ENCODE assay signal across 18 mouse cellular contexts in the genomic region with DNA sequence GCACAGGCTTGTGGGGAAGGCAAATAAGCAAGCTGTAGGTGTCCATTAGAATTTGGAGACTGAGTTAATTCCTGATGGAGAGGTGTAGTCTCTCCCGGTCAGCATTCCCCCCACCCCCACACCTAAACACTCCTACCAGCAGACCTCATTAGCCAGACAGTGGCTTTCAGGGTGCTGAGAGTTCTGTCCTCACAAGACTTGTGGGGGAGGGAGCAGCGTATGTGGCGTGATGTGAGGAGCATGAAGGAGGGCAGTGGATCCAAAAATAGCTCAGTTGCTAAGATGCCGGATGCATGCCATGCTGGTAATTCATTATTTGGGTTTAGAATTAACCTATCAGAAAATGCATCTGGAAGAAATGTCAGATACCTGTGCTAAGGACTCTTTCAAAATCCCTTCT.
DNase-seq lines count a peak whose midpoint lies in the region; ATAC-seq lines count a peak whose summit lies in the region.
"Had no signal": no experiment of that assay in that cellular context is flagged by ENCODE, and none has a peak within 500 bp of the region (broad histone marks: within the 10 kb centered on the region; RNA-seq: fewer than 3 reads in every experiment).

No protein-coding gene starts in this region.

- H3K27ac ChIP-seq in heart, embryonic 16.5 days (ENCODE audit: low read length), result peak overlapping the region; percentile 68
- no peak overlapping the region for H3K27ac ChIP-seq in hindbrain, embryonic 14.5 days
- H3K27ac ChIP-seq: hindbrain, embryonic 10.5 days; limb, embryonic 10.5 days; liver, embryonic 12.5 days; stomach, embryonic 15.5 days had no signal

- intact Hi-C loops in heart, postnatal 36 days (cut with DNase I), result no loop called here

- DNase-seq in heart, adult 11 months, result peak; percentile 94
- no peak for DNase-seq in heart, postnatal 36 days
- DNase-seq in Muller cell, postnatal 12 days (ENCODE audit: inconsistent ontology term), result peak; percentile 19
- DNase-seq in heart, adult 8-10 months (ENCODE audit: low spot score), result peak; percentile 15
- DNase-seq in yolk sac, embryonic 10.5 days (ENCODE audit: low spot score), result no peak
- DNase-seq in hindbrain, embryonic 14.5 days (ENCODE audit: low spot score), result no peak
- DNase-seq: adrenal gland, postnatal 36 days; gastrocnemius, postnatal 10 days; kidney, adult 9 months; lung, embryonic 14.5 days; lung, postnatal 4 days; thymus, adult 2 months had no signal

- WGBS in heart, embryonic 16.5 days, result 12% methylated on average over 4 of the region's 4 CpGs
- WGBS in hindbrain, embryonic 14.5 days, result 45% methylated on average over 4 of the region's 4 CpGs

- H3K36me3 ChIP-seq in heart, embryonic 16.5 days (ENCODE audit: control insufficient read depth, insufficient read depth), result no peaks in the 10 kb centered on the region
- no peaks in the 10 kb centered on the region for H3K36me3 ChIP-seq in hindbrain, embryonic 14.5 days (replicated peaks; ENCODE audit: control insufficient read depth, insufficient read depth)
- H3K36me3 ChIP-seq: hindbrain, embryonic 10.5 days; limb, embryonic 10.5 days; liver, embryonic 12.5 days; stomach, embryonic 15.5 days had no signal

- no peak for ATAC-seq in heart, embryonic 16.5 days (replicated peaks; ENCODE audit: extremely low read depth, insufficient read depth, low FRiP score)
- ATAC-seq in hindbrain, embryonic 14.5 days (ENCODE audit: low FRiP score), result no peak
- ATAC-seq: liver, embryonic 12.5 days had no signal

- H3K9ac ChIP-seq in heart, embryonic 16.5 days (ENCODE audit: low read length), result no peak overlapping the region
- H3K9ac ChIP-seq in hindbrain, embryonic 14.5 days, result no peak overlapping the region
- H3K9ac ChIP-seq: liver, embryonic 12.5 days; lung, embryonic 14.5 days; stomach, embryonic 15.5 days had no signal

- H3K4me3 ChIP-seq in heart, embryonic 16.5 days (ENCODE audit: low read length), result no peak overlapping the region
- H3K4me3 ChIP-seq in hindbrain, embryonic 14.5 days (replicated peaks; ENCODE audit: low read length), result no peak overlapping the region
- H3K4me3 ChIP-seq: hindbrain, embryonic 10.5 days; limb, embryonic 10.5 days; liver, embryonic 12.5 days; stomach, embryonic 15.5 days had no signal

- no peaks in the 10 kb centered on the region for H3K27me3 ChIP-seq in heart, embryonic 16.5 days (ENCODE audit: control insufficient read depth, insufficient read depth, low read length)
- no peaks in the 10 kb centered on the region for H3K27me3 ChIP-seq in hindbrain, embryonic 14.5 days (ENCODE audit: control insufficient read depth, insufficient read depth, low read length)
- H3K27me3 ChIP-seq: liver, embryonic 12.5 days; stomach, embryonic 15.5 days had no signal

- peak overlapping the region; percentile 44 for H3K4me2 ChIP-seq in heart, embryonic 16.5 days (ENCODE audit: low read depth, low read length)
- H3K4me2 ChIP-seq in hindbrain, embryonic 14.5 days (replicated peaks), result no peak overlapping the region
- H3K4me2 ChIP-seq: liver, embryonic 12.5 days; lung, embryonic 14.5 days; midbrain, embryonic 11.5 days; stomach, embryonic 15.5 days had no signal

- H3K9me3 ChIP-seq in heart, embryonic 16.5 days (replicated peaks; ENCODE audit: control insufficient read depth, low read length), result no peaks in the 10 kb centered on the region
- H3K9me3 ChIP-seq in hindbrain, embryonic 14.5 days (ENCODE audit: control insufficient read depth, low read length), result no peaks in the 10 kb centered on the region
- H3K9me3 ChIP-seq: hindbrain, embryonic 10.5 days; limb, embryonic 10.5 days; liver, embryonic 12.5 days; stomach, embryonic 15.5 days had no signal

- H3K4me1 ChIP-seq in heart, embryonic 16.5 days (ENCODE audit: control insufficient read depth, insufficient read depth, low read length), result peaks cover 28% of the 10 kb centered on the region
- no peaks in the 10 kb centered on the region for H3K4me1 ChIP-seq in hindbrain, embryonic 14.5 days (replicated peaks; ENCODE audit: control insufficient read depth, insufficient read depth, low read length)
- H3K4me1 ChIP-seq: liver, embryonic 12.5 days; stomach, embryonic 15.5 days had no signal

Comparison
In these comparisons a context has a peak if more than half of its experiments do, and no peak if none do; other contexts are left out.
1. DNase-seq: peak in heart, adult 11 months (single experiment), Muller cell, postnatal 12 days (single experiment) and heart, adult 8-10 months (single experiment); none in heart, postnatal 36 days (0 of 2), yolk sac, embryonic 10.5 days (single experiment) and hindbrain, embryonic 14.5 days (single experiment).